Mouse (Mus musculus) midbrain, postnatal 0 days (tissue): ENCODE data around the gene Pfas. TPM values are rescaled to one million over a fixed set of nuclear protein-coding genes. Genes with fewer than 3 reads are reported as not detected.

Experiments
- ATAC-seq: fragments of 200-750 bp; cut with Nextera tagmentation; 2 replicates; pipeline ENCODE4 v1.8.0; 2017; ENCODE audit warnings: moderate number of reproducible peaks, mild to moderate bottlenecking, moderate TSS enrichment, moderate library complexity; ENCODE audit not compliant: low FRiP score
- DNase-seq: peaks from one replicate; pipeline ENCODE4 v3.0.0-alpha.2; 2015; ENCODE audit warnings: low spot score
- H3K27ac ChIP-seq: fragments of 300-500 bp; sonication (generic); 2 replicates; pipeline ENCODE4 v1.5.1; 2014; ENCODE audit warnings: low read depth, mild to moderate bottlenecking, low read length, mixed read lengths
- H3K27me3 ChIP-seq: fragments of 300-500 bp; sonication (generic); 2 replicates; pipeline ENCODE4 v1.6.1; 2014; ENCODE audit warnings: low read length, control low read depth, mixed read lengths; ENCODE audit not compliant: insufficient read depth
- H3K36me3 ChIP-seq: fragments of 300-500 bp; sonication (generic); 2 replicates; pipeline ENCODE4 v1.6.1; 2014; ENCODE audit warnings: low read length, control low read depth, mixed read lengths; ENCODE audit not compliant: insufficient read depth
- H3K4me1 ChIP-seq: fragments of 300-500 bp; sonication (generic); 2 replicates; pipeline ENCODE4 v1.6.1; 2014; ENCODE audit warnings: mild to moderate bottlenecking, control low read depth, antibody characterized with exemption, low read length, mixed read lengths; ENCODE audit not compliant: insufficient read depth
- H3K4me2 ChIP-seq: fragments of 300-500 bp; sonication (generic); 2 replicates; pipeline ENCODE4 v1.6.1; 2014; ENCODE audit warnings: low read depth, mild to moderate bottlenecking, low read length, mixed read lengths; ENCODE audit not compliant: poor library complexity, severe bottlenecking
- H3K4me3 ChIP-seq: fragments of 300-500 bp; sonication (generic); 2 replicates; pipeline ENCODE4 v1.5.1; 2014; ENCODE audit warnings: low read depth, mild to moderate bottlenecking, low read length, moderate library complexity
- H3K9ac ChIP-seq: fragments of 300-500 bp; sonication (generic); replicated peaks from 2 replicates; pipeline ENCODE4 v1.6.1; 2014; ENCODE audit warnings: mild to moderate bottlenecking, low read length, moderate library complexity, mixed read lengths; ENCODE audit not compliant: poor library complexity, severe bottlenecking
- H3K9me3 ChIP-seq: fragments of 300-500 bp; sonication (generic); 2 replicates; pipeline ENCODE4 v1.6.1; 2016; ENCODE audit warnings: low read length, control low read depth
- CTCF ChIP-seq: IDR thresholded peaks from 2 replicates; pipeline ENCODE4 v1.5.1; 2016; ENCODE audit warnings: antibody characterized with exemption, mild to moderate bottlenecking
- WGBS: fragments of 180-500 bp; shearing (Covaris S2); extraction: QIAGEN DNeasy Blood & Tissue Kit; methylation state at CpG from one replicate; pipeline ENCODE4 v1.1.7; 2014; 5-methylcytosine and 5-hydroxymethylcytosine counted together
- polyA plus RNA-seq: library from polyadenylated mRNA; unstranded; fragments of >200 nt; fragmentation: Nextera tagmentation; extraction: Ambion mirVana; gene quantifications from 2 replicates; pipeline ENCODE4 v1.2.1, GENCODE M21; 2015
- total RNA-seq: library from RNA; depleted of rRNA; stranded (reverse); fragments of >200 nt; gene quantifications from 2 replicates; pipeline ENCODE4 v1.2.3, GENCODE M21; 2014

The Pfas gene
- total and polyA plus RNA-seq, 2 experiments from 2014 or later: 14.1 to 28.3 TPM

DNA sequence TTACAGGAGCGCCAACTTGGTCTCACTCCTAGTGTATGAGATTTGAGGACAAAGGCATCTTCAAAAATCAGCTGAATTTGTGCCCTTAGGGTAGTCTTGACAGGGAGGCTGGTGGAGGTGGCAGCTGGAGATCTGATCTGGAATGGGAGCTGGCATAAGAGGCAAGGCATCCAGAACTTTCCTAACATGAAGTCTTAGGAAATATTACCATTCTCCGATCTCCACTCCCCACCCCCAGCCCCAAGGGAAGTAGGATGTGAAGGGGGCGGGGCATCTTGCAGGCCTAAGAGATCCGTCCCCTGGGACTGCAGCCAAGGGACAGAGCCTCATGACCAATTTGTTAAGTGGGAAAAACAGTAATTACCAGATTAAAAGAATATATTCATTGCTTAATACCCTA lies 38.0 kb downstream of the Pfas start:
- Histone ChIP-seq H3K9ac (no peak overlapping the region), H3K4me2 (no peak overlapping the region), H3K27me3 (peaks cover under 1% of the 10 kb centered on the region; the same call in 1 of the 2 replicates), H3K27ac (no peak overlapping the region), H3K4me3 (no peak overlapping the region), H3K36me3 (no peaks in the 10 kb centered on the region), H3K9me3 (no peaks in the 10 kb centered on the region), H3K4me1 (0 out of 2 replicates have a peak, but pooled peaks cover 9% of the 10 kb centered on the region)
- TF ChIP-seq CTCF: no peak
- DNase-seq (no peak), ATAC-seq (no peak)
- WGBS: 60% methylated on average over 4 of the region's 4 CpGs

DNA sequence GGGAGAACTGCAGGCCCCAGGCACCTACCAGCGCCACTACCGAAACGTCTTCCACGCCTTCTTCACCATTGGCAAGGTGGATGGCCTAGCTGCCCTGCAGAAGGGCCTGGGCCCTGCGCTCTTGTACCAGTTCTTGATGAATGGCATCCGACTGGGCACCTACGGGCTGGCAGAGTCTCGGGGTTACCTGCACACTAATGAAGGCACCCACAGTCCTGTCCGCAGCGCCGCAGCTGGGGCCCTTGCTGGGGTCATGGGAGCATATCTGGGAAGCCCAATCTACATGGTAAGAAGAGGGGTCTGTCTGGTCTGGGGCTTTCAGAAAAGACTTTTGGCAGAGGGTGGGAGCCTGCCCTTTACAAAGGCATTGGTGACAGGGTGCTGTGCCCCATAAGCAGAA lies 39.5 kb downstream of the Pfas start:
- Histone ChIP-seq H3K9ac (peak overlapping the region; percentile 71; the same call in 1 of the 2 replicates), H3K4me1 (0 out of 2 replicates have a peak, but pooled peaks cover 9% of the 10 kb centered on the region), H3K36me3 (no peaks in the 10 kb centered on the region), H3K27ac (no peak overlapping the region), H3K27me3 (no peaks in the 10 kb centered on the region), H3K9me3 (no peaks in the 10 kb centered on the region), H3K4me3 (no peak overlapping the region), H3K4me2 (peak overlapping the region; percentile 94; the same call in 1 of the 2 replicates)
- no peak for ATAC-seq
- WGBS: 90% methylated on average over 11 of the region's 11 CpGs
- TF ChIP-seq CTCF: no peak
- no peak for DNase-seq

DNA sequence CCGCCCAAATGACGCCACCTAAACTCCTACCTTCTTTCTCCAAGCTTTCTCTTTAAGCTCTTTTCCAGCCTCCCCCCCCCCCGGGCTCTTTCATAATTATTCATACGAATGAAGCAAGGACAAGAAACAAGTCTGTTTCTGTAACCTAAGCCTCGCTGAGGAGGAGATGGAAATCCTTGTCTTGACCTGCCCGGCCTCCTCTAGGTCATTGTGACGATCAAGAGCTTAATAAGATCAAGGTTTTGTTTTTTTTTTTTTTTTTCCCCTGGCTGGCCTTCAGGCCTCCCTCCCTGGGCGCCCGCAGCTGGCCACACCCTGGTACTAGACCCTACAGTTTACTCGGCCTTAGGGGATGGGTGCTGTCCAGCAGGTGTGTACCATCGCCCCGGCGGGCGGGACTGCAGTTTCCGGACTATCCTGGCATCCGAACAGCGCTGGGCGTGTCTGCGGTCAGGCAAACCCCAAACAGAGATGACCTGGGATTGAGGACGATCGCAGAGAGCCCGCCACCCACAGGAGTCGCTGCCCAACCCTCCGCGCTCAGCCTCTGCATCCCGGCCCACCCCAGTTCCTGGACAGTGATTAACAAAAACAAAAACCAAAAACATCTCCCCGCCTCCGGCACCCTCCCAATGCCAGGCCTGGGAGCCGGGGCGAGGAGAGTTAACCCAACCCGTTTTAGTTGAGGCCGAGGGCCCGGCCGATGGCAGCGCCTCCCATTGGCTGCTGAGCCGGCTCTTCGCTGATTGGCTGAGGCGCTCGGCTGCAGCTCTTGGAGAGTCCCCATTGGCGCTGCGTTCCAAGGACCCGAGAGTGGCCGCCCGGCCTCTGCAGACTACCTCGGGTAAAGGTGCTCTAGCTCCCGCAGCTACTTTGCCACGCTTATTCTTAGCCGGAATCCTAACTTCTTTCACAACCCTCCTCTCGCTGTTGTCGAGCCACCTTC lies 40.6 kb downstream of the Pfas start, which contains the start of gene Slc25a35:
Slc25a35 (plus strand) TSS at position 795 of the 946 bp plus-strand sequence.
- Histone ChIP-seq H3K36me3 (no peaks in the 10 kb centered on the region), H3K27me3 (no peaks in the 10 kb centered on the region), H3K4me2 (peak within 1 kb of the TSS; percentile 94), H3K27ac (0 out of 2 replicates have a peak within 1 kb of the TSS, but pooled peaks have one; percentile 43), H3K9me3 (no peaks in the 10 kb centered on the region), H3K9ac (peak within 1 kb of the TSS; percentile 71), H3K4me1 (0 out of 2 replicates have a peak, but pooled peaks cover 9% of the 10 kb centered on the region), H3K4me3 (peak within 1 kb of the TSS; percentile 64)
- TF ChIP-seq CTCF: peak; percentile 30
- ATAC-seq (peak; percentile 93), DNase-seq (peak; percentile 94)
- under 1% methylated on average over 50 of the region's 50 CpGs for WGBS

DNA sequence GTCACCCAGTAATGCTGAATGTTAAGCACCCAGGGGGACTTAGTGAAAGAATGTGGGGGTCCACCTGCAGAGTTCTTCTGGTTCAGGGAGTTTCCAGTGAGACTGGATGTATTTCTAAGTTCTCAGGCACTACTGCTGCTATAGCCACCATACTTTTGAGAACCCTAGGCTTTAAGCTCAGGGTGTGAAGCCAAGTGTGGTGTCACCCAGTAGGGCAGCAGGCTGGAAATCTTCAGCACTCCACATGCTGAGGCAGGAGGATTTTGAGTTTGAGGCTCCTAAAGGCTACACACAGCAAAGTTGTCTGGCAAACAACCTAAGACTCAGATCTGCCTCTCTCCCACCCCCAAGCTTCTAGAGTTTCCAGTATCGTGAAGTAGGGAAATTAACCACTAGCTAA lies 41.7 kb downstream of the Pfas start:
- no peaks in the 10 kb centered on the region for H3K27me3 ChIP-seq
- H3K9me3 ChIP-seq: no peaks in the 10 kb centered on the region
- ATAC-seq (no peak), DNase-seq (no peak)
- no peaks in the 10 kb centered on the region for H3K36me3 ChIP-seq
- 0 out of 2 replicates have a peak, but pooled peaks cover 9% of the 10 kb centered on the region for H3K4me1 ChIP-seq
- no peak overlapping the region; the same call in 1 of the 2 replicates for H3K4me2 ChIP-seq
- no peak for TF ChIP-seq CTCF
- H3K4me3 ChIP-seq: no peak overlapping the region
- H3K27ac ChIP-seq: no peak overlapping the region
- no peak overlapping the region for H3K9ac ChIP-seq
- WGBS: 48% methylated on average over 1 of the region's 1 CpGs

DNA sequence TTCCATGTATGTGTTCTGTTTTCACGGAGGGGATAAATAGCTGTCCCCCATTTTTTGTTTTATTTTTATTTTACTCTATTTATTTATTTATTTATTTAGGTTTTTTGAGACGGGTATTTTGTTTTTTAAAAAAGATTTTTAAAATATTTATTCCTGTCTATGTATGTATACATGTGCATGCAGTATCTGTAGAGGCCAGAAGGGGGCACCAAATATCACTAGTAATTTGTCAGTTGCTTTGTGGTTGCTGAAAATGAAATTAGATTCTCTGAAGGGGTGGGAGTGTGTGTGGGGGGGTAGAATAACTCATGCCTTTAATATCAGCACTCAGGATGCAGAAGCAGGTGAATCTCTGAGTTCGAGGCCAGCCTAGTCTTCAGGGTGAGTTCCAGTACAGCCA lies 42.4 kb downstream of the Pfas start:
- H3K27me3 ChIP-seq: no peaks in the 10 kb centered on the region
- H3K36me3 ChIP-seq: no peaks in the 10 kb centered on the region
- TF ChIP-seq CTCF: peak; percentile 76
- ATAC-seq (no peak), DNase-seq (peak; percentile 67)
- H3K9me3 ChIP-seq: no peaks in the 10 kb centered on the region
- no peak overlapping the region for H3K4me3 ChIP-seq
- 35% methylated on average over 3 of the region's 3 CpGs for WGBS
- H3K27ac ChIP-seq: no peak overlapping the region
- no peak overlapping the region for H3K9ac ChIP-seq
- 0 out of 2 replicates have a peak, but pooled peaks cover 9% of the 10 kb centered on the region for H3K4me1 ChIP-seq
- no peak overlapping the region for H3K4me2 ChIP-seq

DNA sequence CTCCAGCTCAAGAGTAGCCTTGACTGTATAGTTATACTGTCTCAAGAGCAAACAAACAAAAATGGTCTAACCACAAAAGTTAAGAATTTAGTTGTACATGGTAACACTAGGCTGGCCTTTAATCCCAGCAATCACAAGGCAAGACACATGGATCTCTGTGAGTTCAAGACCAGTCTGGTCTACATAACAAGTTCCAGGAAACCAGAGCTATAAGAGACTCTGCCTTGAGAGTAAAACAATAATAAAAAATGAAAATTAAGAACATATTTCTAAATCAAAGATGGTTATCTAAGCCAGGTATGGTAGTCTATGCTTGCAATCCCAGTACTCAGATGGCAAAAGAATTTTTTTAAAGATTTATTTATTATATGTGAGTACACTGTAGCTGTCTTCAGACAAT lies 43.2 kb downstream of the Pfas start:
- Histone ChIP-seq H3K27ac (no peak overlapping the region), H3K9ac (no peak overlapping the region), H3K4me3 (no peak overlapping the region), H3K9me3 (no peaks in the 10 kb centered on the region), H3K27me3 (no peaks in the 10 kb centered on the region), H3K4me2 (no peak overlapping the region), H3K36me3 (no peaks in the 10 kb centered on the region), H3K4me1 (0 out of 2 replicates have a peak, but pooled peaks cover 9% of the 10 kb centered on the region)
- no peak for DNase-seq
- no peak for TF ChIP-seq CTCF
- no peak for ATAC-seq
